Mouse (Mus musculus): ENCODE measurements around the gene Panx3. TPM values are rescaled to one million over a fixed set of nuclear protein-coding genes. Genes with fewer than 3 reads are reported as not detected.

Panx3 gene
- not detected in 2 replicates for total RNA-seq (2017)

- ATAC-seq (replicated peaks in 1 of 2; ENCODE audit: insufficient read depth in 1 of 2, low FRiP score in 2 of 2, low TSS enrichment in 1 of 2, low read depth in 1 of 2, poor library complexity in 2 of 2, severe bottlenecking in 2 of 2), result peak; percentile 64 to 65
Measured at GRCm38 (mm10) chr9:37669115-37669514, at the start of gene Panx3. Gene Panx3 (minus strand): TSS chr9:37669235.

- ATAC-seq (replicated peaks in 1 of 2; ENCODE audit: insufficient read depth in 1 of 2, low FRiP score in 2 of 2, low TSS enrichment in 1 of 2, low read depth in 1 of 2, poor library complexity in 2 of 2, severe bottlenecking in 2 of 2), result no peak
Measured at GRCm38 (mm10) chr9:37716150-37716549, 47.1 kb upstream of the Panx3 start, which contains the start of gene Olfr160. Gene Olfr160 (minus strand): TSS chr9:37716250.

GRCm38 (mm10) chr9:37689970-37690686, 21.1 kb upstream of the Panx3 start:
- no peak; a peak in 1 of 4 replicates for ATAC-seq (replicated peaks in 1 of 2; ENCODE audit: insufficient read depth in 1 of 2, low FRiP score in 2 of 2, low TSS enrichment in 1 of 2, low read depth in 1 of 2, poor library complexity in 2 of 2, severe bottlenecking in 2 of 2)

- ATAC-seq (replicated peaks in 1 of 2; ENCODE audit: insufficient read depth in 1 of 2, low FRiP score in 2 of 2, low TSS enrichment in 1 of 2, low read depth in 1 of 2, poor library complexity in 2 of 2, severe bottlenecking in 2 of 2), result no peak
Measured at GRCm38 (mm10) chr9:37687941-37688303, 18.9 kb upstream of the Panx3 start.

DNA sequence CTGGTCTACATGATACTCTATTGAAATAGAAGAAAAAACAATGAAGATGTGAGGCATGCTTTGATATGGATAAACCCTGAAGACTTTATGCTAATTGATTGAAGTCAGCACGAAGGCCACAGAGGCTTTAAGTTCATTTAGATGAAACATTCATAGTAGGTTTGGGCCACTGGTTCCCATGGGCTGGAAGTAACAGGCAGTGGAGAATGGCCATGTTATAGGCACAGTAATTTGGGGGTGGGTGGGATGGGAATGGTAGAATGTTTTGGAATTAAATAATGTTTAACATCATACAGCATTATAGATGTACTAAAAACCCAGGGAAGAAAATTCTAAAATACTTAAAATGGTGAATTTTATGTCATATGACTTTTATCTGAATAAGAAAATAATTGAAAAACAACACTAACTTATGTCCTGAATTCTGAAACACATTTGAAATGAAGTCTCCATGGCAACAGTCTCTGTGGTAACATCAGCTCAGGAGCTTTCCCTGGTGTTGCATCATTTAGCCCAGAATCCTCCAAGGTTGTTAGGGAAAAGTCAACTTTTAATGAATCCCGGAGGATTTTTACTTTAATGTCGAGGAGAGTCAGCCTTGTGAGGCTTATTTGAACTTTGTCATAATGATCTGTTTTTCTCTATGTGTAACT, 18.4 kb upstream of the Panx3 start:
- no peak for ATAC-seq (replicated peaks in 1 of 2; ENCODE audit: insufficient read depth in 1 of 2, low FRiP score in 2 of 2, low TSS enrichment in 1 of 2, low read depth in 1 of 2, poor library complexity in 2 of 2, severe bottlenecking in 2 of 2)

GRCm38 (mm10) chr9:37681123-37681522, 12.1 kb upstream of the Panx3 start:
- no peak for ATAC-seq (replicated peaks in 1 of 2; ENCODE audit: insufficient read depth in 1 of 2, low FRiP score in 2 of 2, low TSS enrichment in 1 of 2, low read depth in 1 of 2, poor library complexity in 2 of 2, severe bottlenecking in 2 of 2)

GRCm38 (mm10) chr9:37675287-37675686, 6.3 kb upstream of the Panx3 start:
- ATAC-seq (replicated peaks in 1 of 2; ENCODE audit: insufficient read depth in 1 of 2, low FRiP score in 2 of 2, low TSS enrichment in 1 of 2, low read depth in 1 of 2, poor library complexity in 2 of 2, severe bottlenecking in 2 of 2), result no peak

DNA sequence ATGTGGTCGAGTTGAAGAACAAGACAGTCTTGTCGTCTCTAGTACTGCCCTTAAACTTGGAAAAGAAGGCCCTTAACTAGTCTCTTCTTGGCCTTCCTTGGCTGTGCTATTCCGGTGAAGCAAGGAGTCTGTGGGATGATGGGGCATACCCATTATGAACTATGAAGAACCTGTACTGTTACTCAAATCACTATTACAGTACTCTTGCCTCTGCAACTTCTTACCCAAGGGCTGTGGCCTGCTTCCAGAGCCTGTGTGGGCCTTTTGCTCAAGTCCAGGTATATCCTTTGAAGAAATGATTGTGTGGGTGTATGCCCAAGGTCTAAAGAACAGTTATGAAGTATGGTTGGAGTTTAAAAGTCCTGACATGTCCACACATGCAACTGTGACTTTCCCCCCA, 1.2 kb upstream of the Panx3 start:
- no peak for ATAC-seq (replicated peaks in 1 of 2; ENCODE audit: insufficient read depth in 1 of 2, low FRiP score in 2 of 2, low TSS enrichment in 1 of 2, low read depth in 1 of 2, poor library complexity in 2 of 2, severe bottlenecking in 2 of 2)

DNA sequence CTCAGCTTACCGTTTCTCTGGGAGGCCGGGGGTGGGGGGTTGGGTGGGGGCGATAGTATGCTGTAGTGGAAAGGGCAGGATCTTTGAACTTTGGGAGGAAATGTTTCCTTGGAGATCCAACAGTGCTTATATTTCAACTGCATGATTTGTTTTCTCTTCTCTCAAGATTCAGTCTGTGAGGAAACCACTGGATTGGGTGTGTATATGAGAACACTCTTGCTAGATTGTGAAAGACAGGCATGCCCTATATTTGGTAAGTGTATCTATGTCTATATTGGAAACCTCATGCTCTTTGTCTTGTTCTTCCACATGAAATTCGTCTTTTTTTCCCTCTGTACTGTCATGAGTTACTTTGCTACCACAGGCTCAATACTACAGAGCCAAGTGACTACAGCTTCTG, 643 bp upstream of the Panx3 start:
- no peak for ATAC-seq (replicated peaks in 1 of 2; ENCODE audit: insufficient read depth in 1 of 2, low FRiP score in 2 of 2, low TSS enrichment in 1 of 2, low read depth in 1 of 2, poor library complexity in 2 of 2, severe bottlenecking in 2 of 2)

DNA sequence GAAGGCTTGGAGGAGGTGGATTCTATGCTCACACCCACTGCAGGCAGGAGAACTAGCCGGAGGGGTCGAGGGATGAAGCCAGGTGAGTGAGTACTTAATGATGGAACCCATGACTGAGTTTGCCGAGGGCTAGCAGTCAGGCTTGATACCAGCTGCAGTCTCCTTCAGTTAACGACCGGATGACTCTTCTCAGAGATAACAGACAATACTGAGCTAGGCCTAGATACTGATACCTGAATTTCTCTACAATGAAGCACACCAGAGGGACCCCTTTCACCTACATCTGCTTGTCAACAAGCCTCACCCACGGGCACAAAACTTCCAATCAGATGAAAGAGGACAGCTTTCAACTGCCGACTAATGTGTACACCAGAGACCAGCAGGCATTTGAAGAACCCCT, 3.0 kb downstream of the Panx3 start:
- ATAC-seq (replicated peaks in 1 of 2; ENCODE audit: insufficient read depth in 1 of 2, low FRiP score in 2 of 2, low TSS enrichment in 1 of 2, low read depth in 1 of 2, poor library complexity in 2 of 2, severe bottlenecking in 2 of 2), result no peak

GRCm38 (mm10) chr9:37664604-37665003, 4.4 kb downstream of the Panx3 start:
- ATAC-seq (replicated peaks in 1 of 2; ENCODE audit: insufficient read depth in 1 of 2, low FRiP score in 2 of 2, low TSS enrichment in 1 of 2, low read depth in 1 of 2, poor library complexity in 2 of 2, severe bottlenecking in 2 of 2), result no peak

GRCm38 (mm10) chr9:37663210-37663609, 5.8 kb downstream of the Panx3 start:
- ATAC-seq (replicated peaks in 1 of 2; ENCODE audit: insufficient read depth in 1 of 2, low FRiP score in 2 of 2, low TSS enrichment in 1 of 2, low read depth in 1 of 2, poor library complexity in 2 of 2, severe bottlenecking in 2 of 2), result no peak

DNA sequence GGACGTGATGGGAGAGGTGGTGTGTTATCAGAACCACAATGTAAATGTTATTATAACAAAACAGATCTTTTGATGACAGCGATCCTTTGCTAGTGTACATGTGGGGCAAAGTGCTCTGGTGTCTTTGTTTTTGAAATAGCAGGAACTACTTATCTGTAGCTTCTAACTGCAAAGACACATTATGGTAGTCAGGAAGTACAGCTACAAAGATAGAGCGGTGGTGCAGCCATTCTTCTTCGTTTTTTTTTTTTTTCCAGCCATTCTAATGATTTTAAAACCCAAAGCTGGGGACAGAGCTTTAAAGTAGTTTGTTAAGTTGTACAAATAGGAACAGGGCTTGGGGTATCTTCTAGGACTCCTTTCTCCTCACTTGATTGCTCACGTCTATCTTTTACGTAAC, 9.6 kb downstream of the Panx3 start:
- ATAC-seq (replicated peaks in 1 of 2; ENCODE audit: insufficient read depth in 1 of 2, low FRiP score in 2 of 2, low TSS enrichment in 1 of 2, low read depth in 1 of 2, poor library complexity in 2 of 2, severe bottlenecking in 2 of 2), result no peak

- peak; percentile 74 to 85 for ATAC-seq (replicated peaks in 1 of 2; ENCODE audit: insufficient read depth in 1 of 2, low FRiP score in 2 of 2, low TSS enrichment in 1 of 2, low read depth in 1 of 2, poor library complexity in 2 of 2, severe bottlenecking in 2 of 2)
Measured at GRCm38 (mm10) chr9:37656931-37657481, 12.0 kb downstream of the Panx3 start, which contains the start of gene Tbrg1. Gene Tbrg1 (minus strand): TSS chr9:37657312.

DNA sequence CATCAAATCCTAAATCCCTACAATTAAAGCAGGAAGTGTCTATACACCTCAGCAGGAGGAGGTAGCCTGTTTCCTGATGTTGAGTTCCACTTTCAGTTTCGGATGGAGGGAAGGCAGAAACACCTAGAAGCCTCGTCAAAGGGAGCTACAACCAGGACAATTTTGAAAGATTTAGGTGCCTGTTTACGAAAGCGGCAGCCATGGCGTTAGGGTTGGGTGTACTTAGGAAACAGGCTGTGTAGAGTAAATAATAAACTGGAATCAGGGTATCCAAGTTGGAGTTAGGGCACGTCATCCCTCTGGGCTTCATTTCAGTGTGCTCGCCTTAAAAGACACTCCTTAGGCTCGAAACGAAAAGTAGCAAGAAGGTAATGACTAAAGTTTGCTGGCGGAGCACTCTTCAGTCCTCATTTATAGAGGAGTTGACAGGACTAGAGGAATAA, 12.6 kb downstream of the Panx3 start:
- peak; percentile 65 to 72 for ATAC-seq (replicated peaks in 1 of 2; ENCODE audit: insufficient read depth in 1 of 2, low FRiP score in 2 of 2, low TSS enrichment in 1 of 2, low read depth in 1 of 2, poor library complexity in 2 of 2, severe bottlenecking in 2 of 2)

DNA sequence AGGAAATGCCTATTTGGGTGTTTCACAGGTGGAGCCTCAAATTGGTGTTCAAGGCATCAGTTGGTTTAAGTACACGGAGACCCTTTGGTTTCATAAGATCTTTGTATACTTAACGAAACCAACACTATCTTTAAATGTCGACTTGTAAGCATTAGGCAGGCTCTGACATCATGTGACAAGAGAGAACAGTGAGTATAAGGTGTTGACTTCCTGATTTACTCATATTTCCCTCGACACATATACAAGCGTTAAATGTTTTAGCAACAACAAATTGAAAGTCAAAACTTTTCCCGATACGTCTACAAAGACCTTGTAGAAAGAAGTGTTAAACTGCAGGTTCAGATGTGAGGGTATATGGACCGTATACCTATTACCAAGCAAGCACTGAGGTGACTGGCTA, 13.1 kb downstream of the Panx3 start:
- ATAC-seq (replicated peaks in 1 of 2; ENCODE audit: insufficient read depth in 1 of 2, low FRiP score in 2 of 2, low TSS enrichment in 1 of 2, low read depth in 1 of 2, poor library complexity in 2 of 2, severe bottlenecking in 2 of 2), result no peak

- ATAC-seq (replicated peaks in 1 of 2; ENCODE audit: insufficient read depth in 1 of 2, low FRiP score in 2 of 2, low TSS enrichment in 1 of 2, low read depth in 1 of 2, poor library complexity in 2 of 2, severe bottlenecking in 2 of 2), result no peak
Measured at GRCm38 (mm10) chr9:37653836-37654235, 15.2 kb downstream of the Panx3 start.

DNA sequence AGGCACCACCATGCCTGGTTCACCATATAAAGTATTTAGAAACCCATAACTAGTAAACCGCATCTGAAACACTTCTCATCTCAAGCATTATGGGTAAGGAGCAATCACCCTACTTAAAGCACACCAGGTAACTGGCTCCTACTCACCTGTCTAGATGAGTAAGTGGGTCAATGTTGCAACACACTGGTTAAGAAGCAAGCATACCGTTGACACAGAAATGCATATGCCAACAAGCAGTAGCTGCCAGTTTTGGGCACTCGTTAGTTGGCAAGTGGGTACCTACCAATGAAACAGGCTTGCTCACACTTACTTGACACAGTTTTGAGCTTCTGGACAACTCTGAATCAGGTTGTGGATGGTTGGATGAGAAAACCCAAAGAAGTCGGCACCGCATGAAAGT, 18.4 kb downstream of the Panx3 start:
- no peak for ATAC-seq (replicated peaks in 1 of 2; ENCODE audit: insufficient read depth in 1 of 2, low FRiP score in 2 of 2, low TSS enrichment in 1 of 2, low read depth in 1 of 2, poor library complexity in 2 of 2, severe bottlenecking in 2 of 2)
